Mouse (Mus musculus): ENCODE results near the gene Ndufb3.
"Not testable (repeated sequence)": the region's sequence is repeated elsewhere in the genome, so short reads cannot be mapped to it uniquely, and the experiment has no call there.

The Ndufb3 gene

DNA sequence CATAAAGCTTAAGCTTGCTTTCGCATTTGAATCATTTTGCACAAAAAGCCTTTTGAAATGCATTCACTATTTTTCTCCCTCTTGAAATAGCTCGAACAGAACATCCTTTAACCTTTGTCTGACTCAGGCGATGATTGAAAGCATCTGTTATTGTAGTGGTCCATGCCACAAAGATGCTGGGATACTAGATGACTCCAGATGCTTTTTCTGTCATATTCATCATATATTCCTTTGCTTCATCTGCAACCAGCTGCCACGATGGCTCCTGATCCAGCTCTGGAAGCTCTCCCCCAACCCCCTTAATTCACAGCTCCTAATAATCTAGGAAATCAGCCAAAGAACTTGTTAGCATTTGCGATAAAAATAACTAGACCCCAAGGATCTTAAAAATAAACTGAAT, 30.9 kb downstream of the Ndufb3 start:
- DNase-seq (ENCODE audit: low read depth, low spot score) = no peak

DNA sequence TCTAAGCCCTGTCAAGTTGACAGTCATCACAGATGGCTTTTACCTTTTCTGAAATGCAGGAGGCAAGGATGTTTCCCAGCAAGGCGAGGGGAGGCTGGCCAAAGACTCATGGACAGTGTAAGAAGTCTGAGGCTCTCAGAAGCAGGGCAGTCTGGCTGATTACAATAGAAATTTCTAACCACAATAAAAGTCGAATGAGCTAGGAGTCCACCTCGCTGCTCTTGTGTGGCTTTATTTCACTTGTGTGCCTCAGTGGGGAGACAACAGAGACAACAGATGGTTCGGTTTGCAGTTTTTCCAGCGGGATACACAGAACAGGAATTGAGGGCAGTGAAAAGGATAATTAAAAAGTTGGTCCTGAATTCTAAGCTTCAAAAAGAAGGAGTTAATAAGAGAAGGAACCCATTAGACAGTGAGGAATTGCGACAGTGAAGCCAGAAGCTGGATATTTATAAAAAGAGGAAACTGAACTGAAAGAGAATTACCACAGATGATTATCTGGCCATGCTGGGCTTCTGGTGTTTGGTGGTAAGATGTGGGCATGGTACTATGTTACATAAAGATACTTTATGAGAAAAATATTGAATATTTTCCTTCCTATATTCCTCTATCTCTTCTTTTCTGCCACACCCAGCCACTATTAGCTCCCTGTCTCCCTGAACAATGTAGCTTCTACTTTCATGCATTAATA, 31.9 kb downstream of the Ndufb3 start:
- no peak for DNase-seq (ENCODE audit: low read depth, low spot score)

DNA sequence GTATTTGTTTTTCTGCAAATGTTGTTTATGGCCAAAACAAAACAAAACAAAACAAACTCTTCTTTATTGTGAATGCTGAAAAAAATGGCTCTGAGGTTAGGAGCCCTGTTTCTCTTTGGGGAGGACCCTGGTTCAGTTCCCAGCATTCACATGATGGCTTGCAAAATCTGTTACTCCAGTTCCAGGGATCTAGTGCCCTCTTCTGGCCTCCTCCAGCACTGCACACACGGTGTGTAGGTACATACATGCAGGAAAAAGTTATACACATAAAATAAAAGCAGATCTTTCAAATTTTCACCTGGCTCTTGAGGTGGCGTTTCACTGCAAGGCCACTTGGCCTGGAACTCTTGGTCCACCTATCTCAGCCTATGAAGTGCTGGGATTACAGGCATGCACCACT, 32.6 kb downstream of the Ndufb3 start:
- no peak for DNase-seq (ENCODE audit: low read depth, low spot score)

DNA sequence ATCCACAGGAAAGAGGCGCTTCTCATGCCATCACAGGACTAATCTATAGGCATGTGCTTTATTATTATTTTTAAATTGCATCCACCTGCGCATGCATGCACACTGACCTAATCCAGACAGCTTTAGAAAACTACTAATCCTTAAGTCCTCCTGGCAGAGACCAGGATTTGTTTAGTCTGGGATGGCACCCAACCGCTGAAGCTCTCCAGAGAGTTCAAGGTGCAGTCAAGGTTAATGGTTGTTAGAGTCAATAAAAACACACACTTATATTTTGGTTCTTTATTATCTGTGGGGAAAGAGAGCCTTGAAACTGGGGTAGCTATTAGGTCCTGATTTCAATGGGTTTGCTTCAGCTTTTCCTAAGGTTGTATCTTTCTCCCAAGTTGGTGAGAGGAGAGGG, 35.1 kb downstream of the Ndufb3 start:
- DNase-seq (ENCODE audit: low read depth, low spot score) = no peak

DNA sequence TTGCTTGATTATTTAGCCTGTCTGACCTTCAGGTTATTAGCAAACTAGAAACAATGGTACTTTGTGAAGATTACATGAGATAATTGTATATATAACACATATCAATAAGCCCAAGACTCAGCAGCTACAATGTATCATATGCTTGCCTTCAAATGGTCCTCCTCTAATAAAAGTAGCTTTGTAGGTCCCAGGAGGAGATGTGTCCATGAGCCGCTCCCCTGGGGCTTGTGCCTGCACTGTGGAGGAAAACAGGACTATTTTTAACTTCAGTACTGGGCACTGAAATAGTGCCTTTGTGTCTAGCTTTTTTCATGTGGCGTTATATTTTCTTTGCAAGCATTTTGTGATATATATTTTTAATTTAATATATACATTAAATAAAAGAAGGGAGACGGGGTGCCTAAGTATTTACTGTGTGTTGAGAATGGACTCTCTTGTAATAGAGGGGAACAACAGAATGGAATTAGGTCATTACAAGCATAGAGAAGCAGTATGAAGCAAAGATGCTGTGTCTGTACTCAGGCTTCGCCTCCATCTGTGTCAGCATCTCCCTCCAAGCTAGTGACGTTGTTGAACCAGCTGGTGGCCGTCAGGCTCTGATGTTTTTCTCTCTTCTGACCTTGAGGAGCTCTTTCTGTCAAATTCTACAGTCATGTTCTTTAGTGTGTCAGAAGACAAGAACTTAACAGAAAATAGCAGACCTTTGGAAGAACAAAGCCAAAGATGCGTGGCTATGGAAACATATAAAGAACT, 36.0 kb downstream of the Ndufb3 start:
- no peak for DNase-seq (ENCODE audit: low read depth, low spot score)

DNA sequence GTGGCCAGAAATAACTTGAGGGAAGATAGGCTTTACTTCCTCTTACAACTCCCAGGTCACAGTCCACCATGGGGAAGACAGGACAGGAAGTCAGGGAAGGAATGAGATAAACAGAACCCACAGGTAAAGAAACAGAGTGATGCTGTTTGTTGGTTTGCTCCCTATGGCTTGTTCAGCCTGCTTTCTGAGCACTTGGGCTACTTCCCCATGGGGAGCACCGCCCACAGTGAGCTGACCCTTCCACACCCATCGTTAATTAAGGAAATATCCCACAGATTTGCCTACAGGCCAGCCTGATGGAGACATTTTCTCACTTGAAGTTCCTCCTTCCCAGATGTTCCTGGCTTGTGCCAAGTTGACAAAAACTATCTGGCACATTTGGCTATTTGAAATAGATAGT, 42.7 kb downstream of the Ndufb3 start:
- DNase-seq (ENCODE audit: low read depth, low spot score) = not testable (repeated sequence)

Data from WW6 (cell line).